Mouse (Mus musculus): ENCODE measurements at regions not wholly inside any gene's neighbourhood (a gene's known extent, or its start where the extent isn't known, plus 50 kb on each side); places are given as distances from the start of the nearest gene placed in this dataset.

- peak; percentile 13 for DNase-seq (ENCODE audit: extremely low read depth, low read depth, low spot score)
- Histone ChIP-seq H3K9ac (ENCODE audit: low read depth, low read length) (no peak overlapping the region), H3K27me3 (ENCODE audit: control insufficient read depth, insufficient read depth, low read length) (no peaks in the 10 kb centered on the region), H3K4me3 (ENCODE audit: insufficient read depth, low read depth, low read length) (no peak overlapping the region), H3K27ac (replicated peaks; ENCODE audit: insufficient read depth, low read depth, low read length) (no peak overlapping the region), H3K79me2 (ENCODE audit: control insufficient read depth, insufficient read depth, low read length) (no peaks in the 10 kb centered on the region), H3K36me3 (ENCODE audit: control insufficient read depth, insufficient read depth, low read length) (no peaks in the 10 kb centered on the region), H3K4me1 (ENCODE audit: control insufficient read depth, insufficient read depth, low read length) (no peaks in the 10 kb centered on the region)
- WGBS, result 52% methylated on average over 7 of the region's 7 CpGs
- TF ChIP-seq POLR2A (IDR thresholded peaks at IDR 0.05; ENCODE audit: extremely low read depth, insufficient read depth, low read length) (no peak), CTCF (IDR thresholded peaks at IDR 0.05; ENCODE audit: low read depth, low read length) (no peak)
Measured at GRCm38 (mm10) chr14:110545265-110545664, 209.7 kb downstream of the Slitrk6 start.

- no peaks in the 10 kb centered on the region for H3K27me3 ChIP-seq (ENCODE audit: control insufficient read depth, insufficient read depth, low read length)
- no peak overlapping the region for H3K9ac ChIP-seq (ENCODE audit: low read depth, low read length)
- no peak overlapping the region for H3K27ac ChIP-seq (replicated peaks; ENCODE audit: insufficient read depth, low read depth, low read length)
- H3K79me2 ChIP-seq (ENCODE audit: control insufficient read depth, insufficient read depth, low read length), result no peaks in the 10 kb centered on the region
- TF ChIP-seq POLR2A (IDR thresholded peaks at IDR 0.05; ENCODE audit: extremely low read depth, insufficient read depth, low read length), result no peak
- TF ChIP-seq CTCF (IDR thresholded peaks at IDR 0.05; ENCODE audit: low read depth, low read length), result no peak
- WGBS, result 74% methylated on average over 4 of the region's 4 CpGs
- no peaks in the 10 kb centered on the region for H3K36me3 ChIP-seq (ENCODE audit: control insufficient read depth, insufficient read depth, low read length)
- H3K4me1 ChIP-seq (ENCODE audit: control insufficient read depth, insufficient read depth, low read length), result no peaks in the 10 kb centered on the region
- DNase-seq (ENCODE audit: extremely low read depth, low read depth, low spot score), result no peak
- no peak overlapping the region for H3K4me3 ChIP-seq (ENCODE audit: insufficient read depth, low read depth, low read length)
Measured at GRCm38 (mm10) chr14:110543303-110544134, 211.4 kb downstream of the Slitrk6 start.

GRCm38 (mm10) chr14:110527306-110527705 is 227.6 kb downstream of the Slitrk6 start:
- Histone ChIP-seq H3K36me3 (ENCODE audit: control insufficient read depth, insufficient read depth, low read length) (no peaks in the 10 kb centered on the region), H3K4me3 (ENCODE audit: insufficient read depth, low read depth, low read length) (no peak overlapping the region), H3K27ac (replicated peaks; ENCODE audit: insufficient read depth, low read depth, low read length) (no peak overlapping the region), H3K27me3 (ENCODE audit: control insufficient read depth, insufficient read depth, low read length) (no peaks in the 10 kb centered on the region), H3K9ac (ENCODE audit: low read depth, low read length) (no peak overlapping the region), H3K4me1 (ENCODE audit: control insufficient read depth, insufficient read depth, low read length) (no peaks in the 10 kb centered on the region), H3K79me2 (ENCODE audit: control insufficient read depth, insufficient read depth, low read length) (no peaks in the 10 kb centered on the region)
- TF ChIP-seq CTCF (IDR thresholded peaks at IDR 0.05; ENCODE audit: low read depth, low read length) (no peak), POLR2A (IDR thresholded peaks at IDR 0.05; ENCODE audit: extremely low read depth, insufficient read depth, low read length) (no peak)
- DNase-seq (ENCODE audit: extremely low read depth, low read depth, low spot score), result no peak
- 60% methylated on average over 3 of the region's 3 CpGs for WGBS

- Histone ChIP-seq H3K27ac (replicated peaks; ENCODE audit: insufficient read depth, low read depth, low read length) (no peak overlapping the region), H3K9ac (ENCODE audit: low read depth, low read length) (no peak overlapping the region), H3K27me3 (ENCODE audit: control insufficient read depth, insufficient read depth, low read length) (no peaks in the 10 kb centered on the region), H3K36me3 (ENCODE audit: control insufficient read depth, insufficient read depth, low read length) (no peaks in the 10 kb centered on the region), H3K4me1 (ENCODE audit: control insufficient read depth, insufficient read depth, low read length) (no peaks in the 10 kb centered on the region), H3K4me3 (ENCODE audit: insufficient read depth, low read depth, low read length) (no peak overlapping the region), H3K79me2 (ENCODE audit: control insufficient read depth, insufficient read depth, low read length) (no peaks in the 10 kb centered on the region)
- 67% methylated on average over 3 of the region's 3 CpGs for WGBS
- no peak for DNase-seq (ENCODE audit: extremely low read depth, low read depth, low spot score)
- TF ChIP-seq CTCF (IDR thresholded peaks at IDR 0.05; ENCODE audit: low read depth, low read length) (no peak), POLR2A (IDR thresholded peaks at IDR 0.05; ENCODE audit: extremely low read depth, insufficient read depth, low read length) (no peak)
Measured at GRCm38 (mm10) chr14:110485057-110485456, 269.9 kb downstream of the Slitrk6 start.

- no peak overlapping the region for H3K9ac ChIP-seq (ENCODE audit: low read depth, low read length)
- H3K27ac ChIP-seq (replicated peaks; ENCODE audit: insufficient read depth, low read depth, low read length), result no peak overlapping the region
- no peak for TF ChIP-seq CTCF (IDR thresholded peaks at IDR 0.05; ENCODE audit: low read depth, low read length)
- no peak for TF ChIP-seq POLR2A (IDR thresholded peaks at IDR 0.05; ENCODE audit: extremely low read depth, insufficient read depth, low read length)
- H3K36me3 ChIP-seq (ENCODE audit: control insufficient read depth, insufficient read depth, low read length), result no peaks in the 10 kb centered on the region
- no peaks in the 10 kb centered on the region for H3K27me3 ChIP-seq (ENCODE audit: control insufficient read depth, insufficient read depth, low read length)
- H3K4me3 ChIP-seq (ENCODE audit: insufficient read depth, low read depth, low read length), result no peak overlapping the region
- DNase-seq (ENCODE audit: extremely low read depth, low read depth, low spot score), result no peak
- 65% methylated on average over 3 of the region's 3 CpGs for WGBS
- H3K79me2 ChIP-seq (ENCODE audit: control insufficient read depth, insufficient read depth, low read length), result no peaks in the 10 kb centered on the region
- no peaks in the 10 kb centered on the region for H3K4me1 ChIP-seq (ENCODE audit: control insufficient read depth, insufficient read depth, low read length)
Measured at GRCm38 (mm10) chr14:110472743-110473142, 282.2 kb downstream of the Slitrk6 start.

- Histone ChIP-seq H3K36me3 (ENCODE audit: control insufficient read depth, insufficient read depth, low read length) (no peaks in the 10 kb centered on the region), H3K27ac (replicated peaks; ENCODE audit: insufficient read depth, low read depth, low read length) (no peak overlapping the region), H3K4me3 (ENCODE audit: insufficient read depth, low read depth, low read length) (no peak overlapping the region), H3K4me1 (ENCODE audit: control insufficient read depth, insufficient read depth, low read length) (no peaks in the 10 kb centered on the region), H3K27me3 (ENCODE audit: control insufficient read depth, insufficient read depth, low read length) (no peaks in the 10 kb centered on the region), H3K9ac (ENCODE audit: low read depth, low read length) (no peak overlapping the region), H3K79me2 (ENCODE audit: control insufficient read depth, insufficient read depth, low read length) (no peaks in the 10 kb centered on the region)
- 78% methylated on average over 3 of the region's 3 CpGs for WGBS
- TF ChIP-seq POLR2A (IDR thresholded peaks at IDR 0.05; ENCODE audit: extremely low read depth, insufficient read depth, low read length), result no peak
- TF ChIP-seq CTCF (IDR thresholded peaks at IDR 0.05; ENCODE audit: low read depth, low read length), result no peak
- DNase-seq (ENCODE audit: extremely low read depth, low read depth, low spot score), result no peak
Measured at GRCm38 (mm10) chr14:110472176-110472575, 282.8 kb downstream of the Slitrk6 start.

Measured in liver, adult 2 months (tissue).